Mouse (Mus musculus) cerebellum, postnatal 36 days (tissue): ENCODE results near the gene March9.
"Not testable (repeated sequence)": the region's sequence is repeated elsewhere in the genome, so short reads cannot be mapped to it uniquely, and the experiment has no call there.

Experiments used
- DNase-seq, 2 experiments: peaks; one replicate each; pipeline ENCODE4 v3.0.0; 2021 to 2022; ENCODE audit warnings: mixed read lengths in 2 of 2

Gene March9

GRCm38 (mm10) chr10:127079665-127080391 is 19.8 kb upstream of the March9 start:
- DNase-seq, result peak; percentile 60 to 66

- peak; percentile 77 to 86 for DNase-seq
Measured at GRCm38 (mm10) chr10:127078677-127079575, 18.9 kb upstream of the March9 start.

GRCm38 (mm10) chr10:127078001-127078676 is 18.2 kb upstream of the March9 start:
- DNase-seq, result no peak

- no peak for DNase-seq
Measured at GRCm38 (mm10) chr10:127077515-127077914, 17.5 kb upstream of the March9 start.

- DNase-seq, result no peak
Measured at GRCm38 (mm10) chr10:127076082-127076481, 16.1 kb upstream of the March9 start.

- DNase-seq, result no peak
Measured at GRCm38 (mm10) chr10:127075651-127076050, 15.7 kb upstream of the March9 start.

- DNase-seq, result no peak
Measured at GRCm38 (mm10) chr10:127075080-127075479, 15.1 kb upstream of the March9 start, which contains the start of gene Agap2. Agap2 (plus strand) TSS chr10:127075284.

- no peak for DNase-seq
Measured at GRCm38 (mm10) chr10:127073981-127074380, 14.0 kb upstream of the March9 start.

GRCm38 (mm10) chr10:127072969-127073368 is 13.0 kb upstream of the March9 start:
- not testable (repeated sequence) for DNase-seq

- not testable (repeated sequence) for DNase-seq
Measured at GRCm38 (mm10) chr10:127072270-127072669, 12.3 kb upstream of the March9 start.

- DNase-seq, result no peak
Measured at GRCm38 (mm10) chr10:127071203-127071602, 11.2 kb upstream of the March9 start.

- peak; percentile 88 to 90 for DNase-seq
Measured at GRCm38 (mm10) chr10:127070190-127071121, 10.5 kb upstream of the March9 start, which contains the start of gene Tspan31. Tspan31 (minus strand) TSS chr10:127070264.

- DNase-seq, result no peak
Measured at GRCm38 (mm10) chr10:127069281-127070189, 9.6 kb upstream of the March9 start.

GRCm38 (mm10) chr10:127068360-127069038 is 8.5 kb upstream of the March9 start:
- no peak for DNase-seq

GRCm38 (mm10) chr10:127066519-127067018 is 6.6 kb upstream of the March9 start:
- no peak for DNase-seq

- DNase-seq, result no peak
Measured at GRCm38 (mm10) chr10:127065981-127066380, 6.0 kb upstream of the March9 start.

- DNase-seq, result no peak
Measured at GRCm38 (mm10) chr10:127063913-127064870, 4.2 kb upstream of the March9 start.

GRCm38 (mm10) chr10:127063239-127063872 is 3.4 kb upstream of the March9 start, which contains the start of gene Cdk4:
Cdk4 (plus strand) TSS chr10:127063534.
- peak; percentile 98 to 100 for DNase-seq
